Mouse (Mus musculus): Measurements from ENCODE around the gene Mrpl20. TPM values are rescaled to one million over a fixed set of nuclear protein-coding genes. Genes with fewer than 3 reads are reported as not detected.
A peak's percentile ranks its signal among the peaks of the same experiment; 100 is the strongest.

Gene Mrpl20
- polyA plus RNA-seq, 1 experiment from 2014 or later, result 227 TPM

DNA sequence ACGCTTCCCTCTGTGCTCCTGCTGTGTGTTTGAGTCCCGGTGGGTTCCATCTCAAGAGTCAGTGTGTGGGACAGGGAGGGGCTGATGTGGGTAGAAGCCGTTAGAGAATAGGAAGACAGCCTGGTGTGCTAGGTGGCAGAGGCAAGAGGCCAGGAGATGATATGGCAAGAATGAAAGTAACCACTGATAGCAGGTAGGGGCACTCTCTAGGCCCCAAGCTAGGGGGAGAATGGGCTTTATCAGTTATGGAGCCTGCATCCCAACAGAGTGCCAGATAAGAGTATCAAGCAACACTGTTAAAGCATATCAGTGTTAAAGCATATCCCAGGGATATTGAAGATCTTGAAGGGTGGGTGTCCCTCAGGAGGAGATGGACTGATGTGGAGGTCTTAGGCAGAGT lies 54.2 kb downstream of the Mrpl20 start:
- Histone ChIP-seq H3K27ac (no peak overlapping the region; the same call in 1 of the 2 replicates), H3K9ac (no peak overlapping the region), H3K9me3 (replicated peaks) (no peaks in the 10 kb centered on the region), H3K4me1 (replicated peaks) (peaks cover 24% of the 10 kb centered on the region), H3K4me2 (peak overlapping the region; percentile 23), H3K27me3 (no peaks in the 10 kb centered on the region), H3K36me3 (peaks cover 80% of the 10 kb centered on the region), H3K4me3 (replicated peaks) (no peak overlapping the region)
- ATAC-seq (ENCODE audit: low read depth) (peak; percentile 57), DNase-seq (no peak)
- WGBS (ENCODE audit: insufficient replicate concordance), result 30% methylated on average over 3 of the region's 3 CpGs

DNA sequence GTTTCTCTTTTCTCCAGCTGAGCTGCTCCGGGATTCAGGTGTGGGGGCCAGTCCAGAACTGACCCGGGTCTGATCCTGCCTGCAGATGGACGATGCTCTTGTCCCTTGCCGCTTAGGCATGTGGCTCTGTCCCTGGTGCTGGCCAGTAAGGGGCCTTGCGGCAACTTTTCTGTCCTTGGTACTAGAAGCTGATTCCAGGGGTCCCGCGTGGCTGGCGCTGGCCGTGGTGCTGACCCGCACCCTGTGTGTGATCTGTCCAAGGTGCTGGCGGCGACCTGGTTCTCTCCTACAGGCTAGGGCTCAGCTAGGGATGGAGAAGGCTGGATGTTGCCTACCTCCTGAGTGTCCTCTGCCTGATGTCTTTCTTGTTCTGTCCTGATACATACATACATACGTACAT lies 56.6 kb downstream of the Mrpl20 start:
- no peaks in the 10 kb centered on the region for H3K9me3 ChIP-seq (replicated peaks)
- peak; percentile 60 for DNase-seq
- no peak overlapping the region for H3K4me2 ChIP-seq
- H3K4me1 ChIP-seq (replicated peaks), result peaks cover 24% of the 10 kb centered on the region
- no peak overlapping the region for H3K9ac ChIP-seq
- WGBS (ENCODE audit: insufficient replicate concordance), result 37% methylated on average over 13 of the region's 13 CpGs
- H3K36me3 ChIP-seq, result peaks cover 62% of the 10 kb centered on the region
- no peak overlapping the region for H3K4me3 ChIP-seq (replicated peaks)
- no peaks in the 10 kb centered on the region for H3K27me3 ChIP-seq
- no peak for ATAC-seq (ENCODE audit: low read depth)
- no peak overlapping the region for H3K27ac ChIP-seq

Small RNAs within 50 kb of the gene (microRNA-seq; reads per million reads assigned to microRNA genes)
- not detected for gene Gm27743

Other genes starting within 250 kb of the Mrpl20 start
- 60.4 and 68.0 TPM in 2 replicates for gene Nadk, start 240.5 kb upstream of the Mrpl20 start, polyA plus RNA-seq (2015; fragmentation: Nextera tagmentation; extraction: Ambion mirVana)
- 4.4 and 5.9 TPM in 2 replicates for gene Slc35e2, start 201.5 kb upstream of the Mrpl20 start, polyA plus RNA-seq (2015; fragmentation: Nextera tagmentation; extraction: Ambion mirVana)
- gene Cdk11b, start 178.0 kb upstream of the Mrpl20 start, polyA plus RNA-seq (2015; fragmentation: Nextera tagmentation; extraction: Ambion mirVana), result 30.6 and 36.2 TPM in 2 replicates
- gene Gm10563, start 157.5 kb upstream of the Mrpl20 start, polyA plus RNA-seq (2015; fragmentation: Nextera tagmentation; extraction: Ambion mirVana), result not detected in 2 replicates
- 4.9 and 6.0 TPM in 2 replicates for gene Mmp23, start 149.5 kb upstream of the Mrpl20 start, polyA plus RNA-seq (2015; fragmentation: Nextera tagmentation; extraction: Ambion mirVana)
- 3.2 and 3.7 TPM in 2 replicates for gene Mib2, start 133.7 kb upstream of the Mrpl20 start, polyA plus RNA-seq (2015; fragmentation: Nextera tagmentation; extraction: Ambion mirVana)
- gene Fndc10, start 108.5 kb upstream of the Mrpl20 start, polyA plus RNA-seq (2015; fragmentation: Nextera tagmentation; extraction: Ambion mirVana), result 0.39 and 0.49 TPM in 2 replicates
- gene Ssu72, start 98.1 kb upstream of the Mrpl20 start, polyA plus RNA-seq (2015; fragmentation: Nextera tagmentation; extraction: Ambion mirVana), result 77.7 TPM in 2 replicates
- 0.07 and 0.18 TPM in 2 replicates for gene Tmem240, start 68.1 kb upstream of the Mrpl20 start, polyA plus RNA-seq (2015; fragmentation: Nextera tagmentation; extraction: Ambion mirVana)
- 73.2 and 75.6 TPM in 2 replicates for gene Atad3a, start 41.8 kb upstream of the Mrpl20 start, polyA plus RNA-seq (2015; fragmentation: Nextera tagmentation; extraction: Ambion mirVana)
- gene Vwa1, start 28.2 kb upstream of the Mrpl20 start, polyA plus RNA-seq (2015; fragmentation: Nextera tagmentation; extraction: Ambion mirVana), result 0.43 and 0.45 TPM in 2 replicates
- 0.08 and 0.14 TPM in 2 replicates for gene Tmem88b, start 17.0 kb upstream of the Mrpl20 start, polyA plus RNA-seq (2015; fragmentation: Nextera tagmentation; extraction: Ambion mirVana)
- not detected in 2 replicates for gene Ankrd65, start 12.4 kb upstream of the Mrpl20 start, polyA plus RNA-seq (2015; fragmentation: Nextera tagmentation; extraction: Ambion mirVana)
- gene Ccnl2, start 9.6 kb downstream of the Mrpl20 start, polyA plus RNA-seq (2015; fragmentation: Nextera tagmentation; extraction: Ambion mirVana), result 62.9 and 68.8 TPM in 2 replicates
- 147 and 148 TPM in 2 replicates for gene Aurkaip1, start 28.4 kb downstream of the Mrpl20 start, polyA plus RNA-seq (2015; fragmentation: Nextera tagmentation; extraction: Ambion mirVana)
- 5.6 and 6.8 TPM in 2 replicates for gene Mxra8, start 36.8 kb downstream of the Mrpl20 start, polyA plus RNA-seq (2015; fragmentation: Nextera tagmentation; extraction: Ambion mirVana)
- 1.8 and 2.4 TPM in 2 replicates for gene Dvl1, start 44.5 kb downstream of the Mrpl20 start, polyA plus RNA-seq (2015; fragmentation: Nextera tagmentation; extraction: Ambion mirVana)
- 0.05 and 0.09 TPM in 2 replicates for gene Tas1r3, start 60.5 kb downstream of the Mrpl20 start, polyA plus RNA-seq (2015; fragmentation: Nextera tagmentation; extraction: Ambion mirVana)
- gene Cptp, start 66.6 kb downstream of the Mrpl20 start, polyA plus RNA-seq (2015; fragmentation: Nextera tagmentation; extraction: Ambion mirVana), result 8.4 and 10.2 TPM in 2 replicates
- gene Ints11, start 66.7 kb downstream of the Mrpl20 start, polyA plus RNA-seq (2015; fragmentation: Nextera tagmentation; extraction: Ambion mirVana), result 40.0 and 41.9 TPM in 2 replicates
- gene Pusl1, start 88.9 kb downstream of the Mrpl20 start, polyA plus RNA-seq (2015; fragmentation: Nextera tagmentation; extraction: Ambion mirVana), result 25.4 and 25.7 TPM in 2 replicates
- 7.6 and 7.8 TPM in 2 replicates for gene Acap3, start 88.9 kb downstream of the Mrpl20 start, polyA plus RNA-seq (2015; fragmentation: Nextera tagmentation; extraction: Ambion mirVana)
- 68.1 and 70.3 TPM in 2 replicates for gene Ube2j2, start 141.0 kb downstream of the Mrpl20 start, polyA plus RNA-seq (2015; fragmentation: Nextera tagmentation; extraction: Ambion mirVana)
- gene C1qtnf12, start 159.4 kb downstream of the Mrpl20 start, polyA plus RNA-seq (2015; fragmentation: Nextera tagmentation; extraction: Ambion mirVana), result 55.3 and 58.7 TPM in 2 replicates
- 5.5 and 6.2 TPM in 2 replicates for gene B3galt6, start 189.8 kb downstream of the Mrpl20 start, polyA plus RNA-seq (2015; fragmentation: Nextera tagmentation; extraction: Ambion mirVana)
- gene Sdf4, start 190.0 kb downstream of the Mrpl20 start, polyA plus RNA-seq (2015; fragmentation: Nextera tagmentation; extraction: Ambion mirVana), result 88.2 and 91.6 TPM in 2 replicates
- 0.09 and 0.20 TPM in 2 replicates for gene Tnfrsf4, start 211.0 kb downstream of the Mrpl20 start, polyA plus RNA-seq (2015; fragmentation: Nextera tagmentation; extraction: Ambion mirVana)
- gene Tnfrsf18, start 223.3 kb downstream of the Mrpl20 start, polyA plus RNA-seq (2015; fragmentation: Nextera tagmentation; extraction: Ambion mirVana), result 0.60 and 0.65 TPM in 2 replicates